Mouse (Mus musculus): Measurements from ENCODE around the gene Sv2b.

DNA sequence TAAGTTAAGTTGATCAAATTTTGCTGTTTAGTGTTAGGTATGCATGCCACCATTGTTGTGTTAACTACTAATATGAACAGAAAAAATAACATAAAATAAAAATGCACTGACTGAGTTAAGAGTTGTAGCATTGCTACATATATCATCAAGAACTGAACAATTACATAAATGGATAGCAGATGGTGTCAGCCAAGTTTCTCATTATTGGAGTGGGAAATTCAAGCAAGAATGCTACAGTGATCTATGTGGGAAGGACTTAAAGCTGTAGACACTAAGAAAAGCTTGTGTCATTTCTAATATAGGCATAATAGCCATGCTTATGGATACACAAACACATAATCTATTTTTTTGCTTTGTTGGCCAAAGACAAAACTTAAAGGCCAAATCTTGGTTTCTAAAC lies 228.9 kb downstream of the Sv2b start:
- TF ChIP-seq CTCF (IDR thresholded peaks at IDR 0.05; ENCODE audit: insufficient read depth, low read length) (no peak), POLR2A (IDR thresholded peaks at IDR 0.05; ENCODE audit: borderline replicate concordance, extremely low read depth, low read depth, low read length) (no peak)
